Mouse (Mus musculus): ENCODE measurements around the gene Inhbe.

GRCm38 (mm10) chr10:127332211-127332874 lies 21.9 kb downstream of the Inhbe start:
- TF ChIP-seq CTCF (IDR thresholded peaks at IDR 0.05; ENCODE audit: borderline replicate concordance, insufficient read depth, low read length), result no peak
- TF ChIP-seq POLR2A (IDR thresholded peaks at IDR 0.05; ENCODE audit: low read depth, low read length), result no peak

Measured in embryonic fibroblast, embryonic 13.5 days (primary cell).